Mouse (Mus musculus) limb, embryonic 14.5 days (tissue): ENCODE measurements around the gene Prm2. TPM values are rescaled to one million over a fixed set of nuclear protein-coding genes. Genes with fewer than 3 reads are reported as not detected.
A peak's percentile ranks its signal among the peaks of the same experiment; 100 is the strongest.

Experiments
- ATAC-seq: fragments of 200-750 bp; cut with Nextera tagmentation; 2 replicates; pipeline ENCODE4 v1.8.0; 2017; ENCODE audit warnings: low read depth, moderate number of reproducible peaks, moderate TSS enrichment; ENCODE audit not compliant: low FRiP score
- DNase-seq: peaks from one replicate; pipeline ENCODE4 v3.0.0-alpha.2; 2015; ENCODE audit warnings: low spot score
- H3K27ac ChIP-seq: fragments of 300-500 bp; sonication (generic); replicated peaks from 2 replicates; pipeline ENCODE4 v1.5.1; 2014; ENCODE audit warnings: low read depth, mild to moderate bottlenecking, low read length, moderate library complexity, mixed read lengths
- H3K27me3 ChIP-seq: fragments of 300-500 bp; sonication (generic); 2 replicates; pipeline ENCODE4 v1.6.1; 2014; ENCODE audit warnings: low read length, mixed read lengths; ENCODE audit not compliant: control insufficient read depth, insufficient read depth
- H3K36me3 ChIP-seq: fragments of 300-500 bp; sonication (generic); 2 replicates; pipeline ENCODE4 v1.6.1; 2014; ENCODE audit warnings: mild to moderate bottlenecking, low read length, moderate library complexity, mixed read lengths; ENCODE audit not compliant: control insufficient read depth, insufficient read depth
- H3K4me1 ChIP-seq: fragments of 300-500 bp; sonication (generic); 2 replicates; pipeline ENCODE4 v1.6.1; 2014; ENCODE audit warnings: antibody characterized with exemption, low read length, mixed read lengths; ENCODE audit not compliant: control insufficient read depth, insufficient read depth
- H3K4me2 ChIP-seq: fragments of 300-500 bp; sonication (generic); replicated peaks from 2 replicates; pipeline ENCODE4 v1.6.1; 2014; ENCODE audit warnings: low read depth, mild to moderate bottlenecking, low read length, moderate library complexity; ENCODE audit not compliant: severe bottlenecking
- H3K4me3 ChIP-seq: fragments of 300-500 bp; sonication (generic); replicated peaks from 2 replicates; pipeline ENCODE4 v1.5.1; 2014; ENCODE audit warnings: low read length
- H3K9ac ChIP-seq: fragments of 300-500 bp; sonication (generic); 2 replicates; pipeline ENCODE4 v1.6.1; 2014; ENCODE audit warnings: mild to moderate bottlenecking, low read depth, low read length, moderate library complexity; ENCODE audit not compliant: severe bottlenecking
- H3K9me3 ChIP-seq: fragments of 300-500 bp; sonication (generic); 2 replicates; pipeline ENCODE4 v1.6.1; 2016; ENCODE audit warnings: low read length; ENCODE audit not compliant: control insufficient read depth
- POLR2A ChIP-seq: fragments of 200-500 bp; IDR thresholded peaks from 2 replicates; pipeline ENCODE4 v1.8.0; 2012; ENCODE audit warnings: inconsistent platforms, mild to moderate bottlenecking, moderate library complexity, borderline replicate concordance; ENCODE audit not compliant: insufficient read depth, insufficient read length; ENCODE audit errors: extremely low read depth
- WGBS: fragments of 180-500 bp; shearing (Covaris S2); extraction: QIAGEN DNeasy Blood & Tissue Kit; methylation state at CpG from one replicate; pipeline ENCODE4 v1.1.7; 2014; 5-methylcytosine and 5-hydroxymethylcytosine counted together
- polyA plus RNA-seq, 2 experiments: library from polyadenylated mRNA; depleted of rRNA in 1 of 2; stranded (reverse) in 1 of 2; unstranded in 1 of 2; fragments of >200 nt; fragmentation: Nextera tagmentation in 1 of 2; extraction: Ambion mirVana in 1 of 2; gene quantifications; 2 replicates each; pipeline versions ENCODE4 v1.2.1 to v1.2.3; 2012 to 2014

Gene Prm2
- polyA plus RNA-seq, 2 experiments = not detected

DNA sequence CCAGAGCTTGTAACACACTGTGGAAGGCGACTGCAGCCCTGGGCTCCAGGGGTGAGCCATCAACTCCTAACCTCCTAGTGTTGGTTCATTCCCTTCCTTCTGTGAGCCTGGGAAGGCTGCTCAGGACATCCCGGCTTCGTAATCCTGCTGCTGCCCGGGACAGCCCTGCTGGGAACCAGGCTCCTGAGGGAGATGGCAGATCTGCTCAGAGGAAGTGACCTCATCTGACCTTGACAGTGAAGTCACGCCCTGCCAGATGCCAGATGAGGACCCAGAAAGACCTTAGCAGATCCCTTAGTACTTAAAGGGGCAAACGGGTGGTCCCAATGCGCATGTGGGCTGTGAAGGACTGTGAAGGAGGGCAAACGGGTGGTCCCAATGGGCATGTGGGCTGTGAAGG, 34.8 kb downstream of the Prm2 start:
- no peak for ATAC-seq
- WGBS = 57% methylated on average over 8 of the region's 8 CpGs
- H3K36me3 ChIP-seq = no peaks in the 10 kb centered on the region
- H3K27ac ChIP-seq = no peak overlapping the region
- H3K4me2 ChIP-seq = no peak overlapping the region
- no peak overlapping the region for H3K4me3 ChIP-seq
- H3K9me3 ChIP-seq = no peaks in the 10 kb centered on the region
- H3K9ac ChIP-seq = no peak overlapping the region
- no peak for TF ChIP-seq POLR2A
- no peak for DNase-seq
- H3K27me3 ChIP-seq = no peaks in the 10 kb centered on the region
- no peaks in the 10 kb centered on the region for H3K4me1 ChIP-seq

DNA sequence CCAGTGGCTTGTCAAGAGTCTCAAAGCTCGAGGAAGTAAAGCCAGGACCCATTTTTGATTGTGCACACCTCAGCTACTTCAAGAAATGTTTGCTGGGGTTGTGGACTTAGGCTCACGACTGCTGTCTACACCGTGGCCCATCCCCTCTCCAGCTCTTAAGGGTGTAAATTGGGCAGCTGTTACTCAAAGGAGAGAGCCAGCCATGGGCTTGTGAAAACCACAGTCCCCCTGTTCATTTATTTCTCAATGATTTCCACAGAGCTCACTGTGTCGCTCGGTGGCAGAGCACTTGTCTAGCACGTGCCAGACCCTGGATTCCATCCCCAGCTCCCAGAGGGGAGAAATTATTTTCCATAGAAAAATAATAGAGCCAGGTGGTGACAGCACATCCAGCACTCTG, 39.8 kb downstream of the Prm2 start:
- TF ChIP-seq POLR2A = no peak
- Histone ChIP-seq H3K36me3 (no peaks in the 10 kb centered on the region), H3K4me1 (no peaks in the 10 kb centered on the region), H3K9ac (no peak overlapping the region), H3K27ac (no peak overlapping the region), H3K9me3 (no peaks in the 10 kb centered on the region), H3K4me3 (no peak overlapping the region), H3K27me3 (no peaks in the 10 kb centered on the region), H3K4me2 (no peak overlapping the region)
- ATAC-seq (no peak), DNase-seq (no peak)
- WGBS = 61% methylated on average over 6 of the region's 6 CpGs

DNA sequence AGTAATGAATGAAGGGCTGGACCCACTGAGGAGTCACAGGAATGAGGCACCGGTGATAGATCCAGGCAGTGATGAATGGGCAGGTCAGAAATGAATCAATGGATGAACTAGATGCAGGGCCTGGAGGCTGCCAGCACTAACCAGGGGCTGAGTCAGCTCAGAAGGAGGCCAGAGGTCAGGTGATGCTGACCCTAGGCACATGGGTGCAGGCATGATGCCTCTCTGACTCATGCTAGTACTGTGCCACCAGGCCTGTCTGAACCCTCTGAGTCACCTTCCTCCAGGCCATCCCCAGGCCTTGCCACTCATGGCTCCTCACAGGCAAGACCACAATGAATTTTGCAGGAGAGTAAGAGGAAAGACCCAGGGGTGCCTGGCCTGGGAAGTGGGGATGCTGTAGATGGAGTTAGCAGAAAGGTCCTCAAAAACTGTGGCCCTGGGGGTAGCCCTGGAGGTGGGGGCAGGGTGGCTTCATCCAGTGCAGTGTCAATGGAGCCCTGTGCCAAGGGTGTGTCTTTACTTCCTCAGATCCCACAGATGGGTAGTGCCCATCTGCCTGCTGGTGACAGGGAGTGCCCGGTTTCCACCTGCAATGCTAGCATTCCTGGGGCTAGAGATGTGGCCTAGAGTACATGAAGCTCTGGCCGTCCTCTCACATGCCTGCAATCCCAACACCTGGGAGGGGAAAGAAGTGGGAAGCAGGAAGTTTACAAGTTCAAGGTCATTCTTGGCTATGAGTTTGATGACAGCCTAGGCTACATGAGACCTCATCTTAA, 41.2 kb downstream of the Prm2 start:
- DNase-seq (no peak), ATAC-seq (no peak)
- H3K27ac ChIP-seq = no peak overlapping the region
- no peaks in the 10 kb centered on the region for H3K9me3 ChIP-seq
- H3K36me3 ChIP-seq = no peaks in the 10 kb centered on the region
- no peak overlapping the region for H3K9ac ChIP-seq
- no peak overlapping the region for H3K4me2 ChIP-seq
- peaks cover 4% of the 10 kb centered on the region; the same call in 1 of the 2 replicates for H3K4me1 ChIP-seq
- WGBS = 77% methylated on average over 3 of the region's 3 CpGs
- TF ChIP-seq POLR2A = no peak
- no peaks in the 10 kb centered on the region for H3K27me3 ChIP-seq
- no peak overlapping the region for H3K4me3 ChIP-seq

DNA sequence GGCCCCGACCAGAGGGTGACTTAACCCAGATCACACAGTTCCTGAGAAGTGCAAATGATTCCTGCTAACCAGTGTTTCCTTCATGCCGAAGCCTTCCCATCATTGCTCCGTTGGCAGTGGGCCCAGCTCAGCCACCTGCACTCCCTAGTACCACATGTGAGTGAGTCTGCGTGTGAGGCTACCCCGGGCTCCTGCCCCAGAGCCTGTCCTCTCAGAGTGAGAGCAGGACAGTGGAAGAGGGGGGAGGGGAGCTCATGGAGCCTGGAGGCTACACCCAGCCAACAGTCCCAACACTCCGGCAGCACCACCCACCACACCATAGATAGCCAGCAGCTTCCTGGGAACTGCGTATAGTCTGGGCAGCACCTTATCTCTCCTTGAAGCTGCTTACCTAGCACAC, 46.1 kb downstream of the Prm2 start:
- peaks cover 12% of the 10 kb centered on the region; the same call in 1 of the 2 replicates for H3K4me1 ChIP-seq
- H3K9me3 ChIP-seq = no peaks in the 10 kb centered on the region
- H3K4me2 ChIP-seq = no peak overlapping the region
- ATAC-seq (peak; percentile 48; the same call in 1 of the 2 replicates), DNase-seq (peak; percentile 36)
- no peak overlapping the region for H3K9ac ChIP-seq
- H3K36me3 ChIP-seq = no peaks in the 10 kb centered on the region
- TF ChIP-seq POLR2A = no peak
- no peak overlapping the region for H3K4me3 ChIP-seq
- H3K27ac ChIP-seq = no peak overlapping the region
- 32% methylated on average over 7 of the region's 7 CpGs for WGBS
- H3K27me3 ChIP-seq = no peaks in the 10 kb centered on the region

DNA sequence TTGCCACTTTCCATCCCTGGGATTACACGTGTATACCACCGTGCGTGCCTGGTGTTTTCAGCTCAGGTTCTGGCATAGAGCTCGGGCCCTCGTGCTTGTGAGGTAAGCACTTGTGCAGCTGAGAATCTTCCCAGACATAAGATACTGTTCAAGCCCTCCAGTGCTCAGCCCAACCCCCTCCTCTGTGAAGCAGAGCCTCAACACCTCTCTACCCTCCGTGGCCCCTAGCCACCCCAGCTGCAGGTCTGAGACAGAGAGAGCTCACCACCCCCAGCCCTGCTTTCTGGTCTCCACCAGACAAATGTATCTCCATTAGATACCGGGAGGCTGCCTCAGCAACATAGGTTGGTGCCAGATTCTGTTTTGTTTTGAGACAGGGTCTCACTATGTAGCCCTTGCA, 46.7 kb downstream of the Prm2 start:
- no peak for TF ChIP-seq POLR2A
- ATAC-seq = no peak

More for the DNA sequence above, 46.7 kb downstream of the Prm2 start:
- Histone ChIP-seq H3K27ac (no peak overlapping the region), H3K9me3 (no peaks in the 10 kb centered on the region), H3K27me3 (no peaks in the 10 kb centered on the region), H3K4me2 (no peak overlapping the region), H3K4me3 (no peak overlapping the region), H3K4me1 (peaks cover 17% of the 10 kb centered on the region), H3K36me3 (no peaks in the 10 kb centered on the region), H3K9ac (no peak overlapping the region)
- no peak for DNase-seq
- WGBS = 56% methylated on average over 7 of the region's 7 CpGs

Other genes starting within 250 kb of the Prm2 start
- gene Socs1, start 10.6 kb downstream of the Prm2 start, polyA plus RNA-seq (2012; rRNA removed) = 13.8 and 18.5 TPM in 2 replicates
- 16.6 and 17.8 TPM in 2 replicates for gene Socs1, start 10.6 kb downstream of the Prm2 start, polyA plus RNA-seq (2014; fragmentation: Nextera tagmentation; extraction: Ambion mirVana)
- not detected in 2 replicates for gene Tnp2, start 7.5 kb downstream of the Prm2 start, polyA plus RNA-seq (2012; rRNA removed)
- gene Tnp2, start 7.5 kb downstream of the Prm2 start, polyA plus RNA-seq (2014; fragmentation: Nextera tagmentation; extraction: Ambion mirVana) = not detected in 2 replicates
- not detected in 2 replicates for gene Prm3, start 5.2 kb downstream of the Prm2 start, polyA plus RNA-seq (2012; rRNA removed)
- gene Prm3, start 5.2 kb downstream of the Prm2 start, polyA plus RNA-seq (2014; fragmentation: Nextera tagmentation; extraction: Ambion mirVana) = not detected in 2 replicates
- gene Prm1, start 9.7 kb upstream of the Prm2 start, polyA plus RNA-seq (2012; rRNA removed) = not detected in 2 replicates
- not detected in 2 replicates for gene Prm1, start 9.7 kb upstream of the Prm2 start, polyA plus RNA-seq (2014; fragmentation: Nextera tagmentation; extraction: Ambion mirVana)
- not detected in 2 replicates for gene Gm11172, start 16.8 kb upstream of the Prm2 start, polyA plus RNA-seq (2012; rRNA removed)
- not detected in 2 replicates for gene Gm11172, start 16.8 kb upstream of the Prm2 start, polyA plus RNA-seq (2014; fragmentation: Nextera tagmentation; extraction: Ambion mirVana)
- 7.3 and 7.7 TPM in 2 replicates for gene Rmi2, start 38.9 kb upstream of the Prm2 start, polyA plus RNA-seq (2012; rRNA removed)
- gene Rmi2, start 38.9 kb upstream of the Prm2 start, polyA plus RNA-seq (2014; fragmentation: Nextera tagmentation; extraction: Ambion mirVana) = 3.2 and 3.4 TPM in 2 replicates